Mouse (Mus musculus): ENCODE results near the gene Gpr19. TPM values are rescaled to one million over a fixed set of nuclear protein-coding genes. Genes with fewer than 3 reads are reported as not detected.

Gene Gpr19
- total RNA-seq, 2 experiments from 2014 or later, result 25.2 to 28.3 TPM

Other genes with a start within 250 kb of the Gpr19 start
- 10 to 100 TPM in 1 of 2 experiments, 1 to 10 TPM in 1; 8.9 to 10.4 TPM for gene Dusp16, start 106.0 kb downstream of the Gpr19 start, total RNA-seq (2021)
- 10 to 100 TPM; 26.6 to 33.1 TPM for gene Crebl2, start 68.4 kb downstream of the Gpr19 start, total RNA-seq (2021)
- 10 to 100 TPM; 51.3 to 51.5 TPM for gene Cdkn1b, start 21.8 kb upstream of the Gpr19 start, total RNA-seq (2021)
- gene Apold1, start 83.1 kb upstream of the Gpr19 start, total RNA-seq (2021), result 1 to 10 TPM; 2.5 to 2.8 TPM
- 10 to 100 TPM; 54.8 to 55.6 TPM for gene Ddx47, start 113.0 kb upstream of the Gpr19 start, total RNA-seq (2021)
- gene Gprc5a, start 167.1 kb upstream of the Gpr19 start, total RNA-seq (2021), result not detected
- not detected for gene Gprc5d, start 219.7 kb upstream of the Gpr19 start, total RNA-seq (2021)

All from layer of hippocampus, postnatal 25 days (tissue).